Mouse (Mus musculus) layer of hippocampus, postnatal 36 days (tissue): ENCODE measurements around the gene Gpam. TPM values are rescaled to one million over a fixed set of nuclear protein-coding genes. Genes with fewer than 3 reads are reported as not detected.
"Not testable (repeated sequence)": the region's sequence is repeated elsewhere in the genome, so short reads cannot be mapped to it uniquely, and the experiment has no call there.

Source experiments
- DNase-seq, 2 experiments: peaks; one replicate each; pipeline ENCODE4 v3.0.0; 2022
- total RNA-seq, 2 experiments: library from RNA; stranded (reverse); gene quantifications; 2 replicates each; pipeline ENCODE4 v1.2.3; 2021

The Gpam gene
- total RNA-seq = 10 to 100 TPM; 46.0 to 48.0 TPM

- DNase-seq = no peak
Measured at GRCm38 (mm10) chr19:55127072-55127718, at the start of gene Gpam. TSS of gene Gpam (minus strand) at chr19:55127238.

- DNase-seq = no peak
Measured at GRCm38 (mm10) chr19:55171585-55171984, 44.5 kb upstream of the Gpam start.

GRCm38 (mm10) chr19:55170399-55170798, 43.4 kb upstream of the Gpam start:
- DNase-seq = no peak

GRCm38 (mm10) chr19:55169236-55169729, 42.2 kb upstream of the Gpam start:
- not testable (repeated sequence) for DNase-seq

GRCm38 (mm10) chr19:55168360-55168759, 41.3 kb upstream of the Gpam start:
- no peak for DNase-seq

- no peak for DNase-seq
Measured at GRCm38 (mm10) chr19:55167741-55168140, 40.7 kb upstream of the Gpam start.

- DNase-seq = no peak
Measured at GRCm38 (mm10) chr19:55166741-55167140, 39.7 kb upstream of the Gpam start.

GRCm38 (mm10) chr19:55165954-55166353, 38.9 kb upstream of the Gpam start:
- no peak for DNase-seq

- no peak for DNase-seq
Measured at GRCm38 (mm10) chr19:55165183-55165865, 38.3 kb upstream of the Gpam start.

GRCm38 (mm10) chr19:55164162-55164561, 37.1 kb upstream of the Gpam start:
- no peak for DNase-seq

GRCm38 (mm10) chr19:55162271-55162670, 35.2 kb upstream of the Gpam start:
- no peak for DNase-seq

- DNase-seq = no peak
Measured at GRCm38 (mm10) chr19:55159826-55160225, 32.8 kb upstream of the Gpam start.

- peak in 1 of 2 experiments; percentile 5 for DNase-seq
Measured at GRCm38 (mm10) chr19:55158606-55159005, 31.6 kb upstream of the Gpam start.

GRCm38 (mm10) chr19:55157029-55157428, 30.0 kb upstream of the Gpam start:
- DNase-seq = no peak

GRCm38 (mm10) chr19:55152983-55153382, 25.9 kb upstream of the Gpam start:
- DNase-seq = no peak

- not testable (repeated sequence) for DNase-seq
Measured at GRCm38 (mm10) chr19:55152274-55152673, 25.2 kb upstream of the Gpam start.

- no peak for DNase-seq
Measured at GRCm38 (mm10) chr19:55149646-55150045, 22.6 kb upstream of the Gpam start.

GRCm38 (mm10) chr19:55148109-55148508, 21.1 kb upstream of the Gpam start:
- DNase-seq = no peak

GRCm38 (mm10) chr19:55147568-55147967, 20.5 kb upstream of the Gpam start:
- DNase-seq = no peak

- DNase-seq = no peak
Measured at GRCm38 (mm10) chr19:55145136-55145535, 18.1 kb upstream of the Gpam start.

GRCm38 (mm10) chr19:55144691-55145090, 17.7 kb upstream of the Gpam start:
- no peak for DNase-seq

GRCm38 (mm10) chr19:55143391-55144300, 16.6 kb upstream of the Gpam start:
- DNase-seq = no peak

- no peak for DNase-seq
Measured at GRCm38 (mm10) chr19:55139301-55139700, 12.3 kb upstream of the Gpam start.
